Mouse (Mus musculus) limb, embryonic 13.5 days (tissue): ENCODE data around the gene Tfrc. TPM values are rescaled to one million over a fixed set of nuclear protein-coding genes. Genes with fewer than 3 reads are reported as not detected.

Source experiments
- ATAC-seq: fragments of 200-750 bp; cut with Nextera tagmentation; 2 replicates; pipeline ENCODE4 v1.8.0; 2017; ENCODE audit warnings: low read depth, moderate number of reproducible peaks, moderate TSS enrichment; ENCODE audit not compliant: low FRiP score
- H3K27ac ChIP-seq: fragments of 300-500 bp; sonication (generic); 2 replicates; pipeline ENCODE4 v1.5.1; 2015; ENCODE audit warnings: inconsistent platforms, mild to moderate bottlenecking, moderate library complexity
- H3K27me3 ChIP-seq: fragments of 300-500 bp; sonication (generic); 2 replicates; pipeline ENCODE4 v1.6.1; 2015; ENCODE audit warnings: mild to moderate bottlenecking, inconsistent platforms
- H3K36me3 ChIP-seq: fragments of 300-500 bp; sonication (generic); 2 replicates; pipeline ENCODE4 v1.6.1; 2015; ENCODE audit warnings: inconsistent platforms, mild to moderate bottlenecking, moderate library complexity
- H3K4me1 ChIP-seq: fragments of 300-500 bp; sonication (generic); 2 replicates; pipeline ENCODE4 v1.6.1; 2015; ENCODE audit warnings: inconsistent platforms
- H3K4me2 ChIP-seq: fragments of 300-500 bp; sonication (generic); replicated peaks from 2 replicates; pipeline ENCODE4 v1.6.1; 2015; ENCODE audit warnings: inconsistent platforms, mild to moderate bottlenecking, moderate library complexity
- H3K4me3 ChIP-seq: fragments of 300-500 bp; sonication (generic); 2 replicates; pipeline ENCODE4 v1.5.1; 2015; ENCODE audit warnings: moderate library complexity, mild to moderate bottlenecking, inconsistent platforms
- H3K9ac ChIP-seq: fragments of 300-500 bp; sonication (generic); 2 replicates; pipeline ENCODE4 v1.6.1; 2015; ENCODE audit warnings: mild to moderate bottlenecking, inconsistent platforms
- H3K9me3 ChIP-seq: fragments of 300-500 bp; sonication (generic); 2 replicates; pipeline ENCODE4 v1.6.1; 2016; ENCODE audit warnings: inconsistent platforms
- whole genome bisulfite sequencing: fragments of 180-500 bp; shearing (Covaris S2); methylation state at CpG from one replicate; pipeline ENCODE4 v1.1.7; 2015; 5-methylcytosine and 5-hydroxymethylcytosine counted together
- polyA plus RNA-seq: library from polyadenylated mRNA; unstranded; fragments of >200 nt; fragmentation: Nextera tagmentation; extraction: Ambion mirVana; gene quantifications from 2 replicates; pipeline ENCODE4 v1.2.1, GENCODE M21; 2015

Tfrc gene
- 22.4 and 24.2 TPM in 2 replicates for polyA plus RNA-seq

- under 1% methylated on average over 67 of the region's 73 CpGs for WGBS
- H3K36me3 ChIP-seq = peaks cover 3% of the 10 kb centered on the region; the same call in 1 of the 2 replicates
- ATAC-seq = peak; percentile 99
- H3K27ac ChIP-seq = peak within 1 kb of the TSS; percentile 89; the same call in 1 of the 2 replicates
- no peaks in the 10 kb centered on the region for H3K27me3 ChIP-seq
- peak within 1 kb of the TSS; percentile 83 for H3K4me3 ChIP-seq
- peak within 1 kb of the TSS; percentile 86 for H3K4me2 ChIP-seq
- no peaks in the 10 kb centered on the region for H3K9me3 ChIP-seq
- peaks cover 19% of the 10 kb centered on the region for H3K4me1 ChIP-seq
- H3K9ac ChIP-seq = peak within 1 kb of the TSS; percentile 78
These were observed at the start of gene Tfrc for GRCm38 (mm10) chr16:32608712-32609400. Gene Tfrc (plus strand): TSS chr16:32608920.

- H3K27ac ChIP-seq = no peak overlapping the region
- H3K9me3 ChIP-seq = no peaks in the 10 kb centered on the region
- H3K4me2 ChIP-seq = no peak overlapping the region
- no peak for ATAC-seq
- no peaks in the 10 kb centered on the region for H3K4me1 ChIP-seq
- no peaks in the 10 kb centered on the region for H3K36me3 ChIP-seq
- no peaks in the 10 kb centered on the region for H3K27me3 ChIP-seq
- no peak overlapping the region for H3K4me3 ChIP-seq
- WGBS = 81% methylated on average over 4 of the region's 4 CpGs
- H3K9ac ChIP-seq = no peak overlapping the region
These were observed 49.2 kb upstream of the Tfrc start for GRCm38 (mm10) chr16:32559493-32559892.

- Histone ChIP-seq H3K36me3 (no peaks in the 10 kb centered on the region), H3K4me2 (no peak overlapping the region), H3K9ac (no peak overlapping the region), H3K4me1 (no peaks in the 10 kb centered on the region), H3K9me3 (0 out of 2 replicates have a peak, but pooled peaks cover 3% of the 10 kb centered on the region), H3K4me3 (no peak overlapping the region), H3K27me3 (no peaks in the 10 kb centered on the region), H3K27ac (no peak overlapping the region)
- no peak for ATAC-seq
- WGBS = 88% methylated on average over 5 of the region's 5 CpGs
These were observed 45.5 kb upstream of the Tfrc start for GRCm38 (mm10) chr16:32563056-32563793.

- H3K9ac ChIP-seq = no peak overlapping the region
- no peaks in the 10 kb centered on the region for H3K27me3 ChIP-seq
- 0 out of 2 replicates have a peak, but pooled peaks cover 3% of the 10 kb centered on the region for H3K9me3 ChIP-seq
- H3K27ac ChIP-seq = no peak overlapping the region
- no peak overlapping the region for H3K4me3 ChIP-seq
- WGBS = 73% methylated on average over 4 of the region's 4 CpGs
- H3K36me3 ChIP-seq = no peaks in the 10 kb centered on the region
- no peaks in the 10 kb centered on the region for H3K4me1 ChIP-seq
- H3K4me2 ChIP-seq = no peak overlapping the region
- no peak for ATAC-seq
These were observed 41.4 kb upstream of the Tfrc start for GRCm38 (mm10) chr16:32567282-32567681.

GRCm38 (mm10) chr16:32568401-32568800 is 40.3 kb upstream of the Tfrc start:
- H3K4me2 ChIP-seq = no peak overlapping the region
- ATAC-seq = no peak
- H3K27me3 ChIP-seq = no peaks in the 10 kb centered on the region
- no peaks in the 10 kb centered on the region for H3K4me1 ChIP-seq
- 0 out of 2 replicates have a peak, but pooled peaks cover 3% of the 10 kb centered on the region for H3K9me3 ChIP-seq
- H3K9ac ChIP-seq = no peak overlapping the region
- WGBS = 59% methylated on average over 6 of the region's 6 CpGs
- H3K4me3 ChIP-seq = no peak overlapping the region
- no peaks in the 10 kb centered on the region for H3K36me3 ChIP-seq
- no peak overlapping the region for H3K27ac ChIP-seq

- Histone ChIP-seq H3K4me2 (no peak overlapping the region), H3K9me3 (no peaks in the 10 kb centered on the region), H3K27me3 (no peaks in the 10 kb centered on the region), H3K27ac (no peak overlapping the region), H3K9ac (no peak overlapping the region), H3K36me3 (no peaks in the 10 kb centered on the region), H3K4me1 (no peaks in the 10 kb centered on the region), H3K4me3 (no peak overlapping the region)
- 88% methylated on average over 3 of the region's 3 CpGs for WGBS
- no peak for ATAC-seq
These were observed 38.7 kb upstream of the Tfrc start for GRCm38 (mm10) chr16:32570042-32570441.

GRCm38 (mm10) chr16:32572528-32572927 is 36.2 kb upstream of the Tfrc start:
- no peak for ATAC-seq
- H3K27ac ChIP-seq = no peak overlapping the region
- no peak overlapping the region for H3K4me2 ChIP-seq
- no peaks in the 10 kb centered on the region for H3K27me3 ChIP-seq
- H3K9ac ChIP-seq = no peak overlapping the region
- no peak overlapping the region for H3K4me3 ChIP-seq
- no peaks in the 10 kb centered on the region for H3K9me3 ChIP-seq
- no peaks in the 10 kb centered on the region for H3K4me1 ChIP-seq
- whole genome bisulfite sequencing = 81% methylated on average over 4 of the region's 4 CpGs
- H3K36me3 ChIP-seq = no peaks in the 10 kb centered on the region

- Histone ChIP-seq H3K9ac (no peak overlapping the region), H3K4me3 (no peak overlapping the region), H3K4me1 (no peaks in the 10 kb centered on the region), H3K27me3 (no peaks in the 10 kb centered on the region), H3K4me2 (no peak overlapping the region), H3K27ac (no peak overlapping the region), H3K36me3 (no peaks in the 10 kb centered on the region), H3K9me3 (no peaks in the 10 kb centered on the region)
- no peak for ATAC-seq
- WGBS = 85% methylated on average over 4 of the region's 4 CpGs
These were observed 22.2 kb upstream of the Tfrc start for GRCm38 (mm10) chr16:32586482-32586881.

- H3K9me3 ChIP-seq = no peaks in the 10 kb centered on the region
- no peak overlapping the region for H3K27ac ChIP-seq
- ATAC-seq = no peak
- no peak overlapping the region for H3K4me2 ChIP-seq
- no peak overlapping the region for H3K4me3 ChIP-seq
- no peak overlapping the region for H3K9ac ChIP-seq
- whole genome bisulfite sequencing = 90% methylated on average over 3 of the region's 3 CpGs
- H3K4me1 ChIP-seq = no peaks in the 10 kb centered on the region
- no peaks in the 10 kb centered on the region for H3K36me3 ChIP-seq
- no peaks in the 10 kb centered on the region for H3K27me3 ChIP-seq
These were observed 20.2 kb upstream of the Tfrc start for GRCm38 (mm10) chr16:32588568-32588967.

GRCm38 (mm10) chr16:32591521-32591920 is 17.2 kb upstream of the Tfrc start:
- ATAC-seq = no peak
- Histone ChIP-seq H3K4me2 (no peak overlapping the region), H3K9me3 (no peaks in the 10 kb centered on the region), H3K4me3 (no peak overlapping the region), H3K4me1 (no peaks in the 10 kb centered on the region), H3K27me3 (no peaks in the 10 kb centered on the region), H3K36me3 (no peaks in the 10 kb centered on the region), H3K9ac (no peak overlapping the region), H3K27ac (no peak overlapping the region; the same call in 1 of the 2 replicates)
- WGBS = 92% methylated on average over 8 of the region's 8 CpGs

- ATAC-seq = no peak
- no peaks in the 10 kb centered on the region for H3K4me1 ChIP-seq
- H3K9ac ChIP-seq = no peak overlapping the region
- no peak overlapping the region for H3K4me2 ChIP-seq
- no peaks in the 10 kb centered on the region for H3K9me3 ChIP-seq
- H3K27ac ChIP-seq = no peak overlapping the region
- no peak overlapping the region for H3K4me3 ChIP-seq
- no peaks in the 10 kb centered on the region for H3K36me3 ChIP-seq
- H3K27me3 ChIP-seq = no peaks in the 10 kb centered on the region
- WGBS = 89% methylated on average over 5 of the region's 5 CpGs
These were observed 15.4 kb upstream of the Tfrc start for GRCm38 (mm10) chr16:32593283-32593805.

GRCm38 (mm10) chr16:32593916-32594315 is 14.8 kb upstream of the Tfrc start:
- no peaks in the 10 kb centered on the region for H3K27me3 ChIP-seq
- no peak for ATAC-seq
- no peak overlapping the region for H3K27ac ChIP-seq
- no peaks in the 10 kb centered on the region for H3K4me1 ChIP-seq
- H3K9ac ChIP-seq = no peak overlapping the region
- no peak overlapping the region for H3K4me3 ChIP-seq
- no peaks in the 10 kb centered on the region for H3K36me3 ChIP-seq
- 76% methylated on average over 5 of the region's 5 CpGs for WGBS
- no peak overlapping the region for H3K4me2 ChIP-seq
- no peaks in the 10 kb centered on the region for H3K9me3 ChIP-seq
